In genomic region chr19:37668657-37669056, GRCm38 (mm10) we compare ENCODE assay signal across 36 mouse cellular contexts. TPM values are rescaled to one million over a fixed set of nuclear protein-coding genes. Genes with fewer than 3 reads are reported as not detected.
A peak's percentile ranks its signal among the peaks of the same experiment; 100 is the strongest.
DNase-seq lines count a peak whose midpoint lies in the region; ATAC-seq lines count a peak whose summit lies in the region.
"Had no signal": no experiment of that assay in that cellular context is flagged by ENCODE, and none has a peak within 500 bp of the region (broad histone marks: within the 10 kb centered on the region; RNA-seq: fewer than 3 reads in every experiment).

No protein-coding gene starts in this region.

- H3K4me1 ChIP-seq in erythroblast, embryonic 14.5 days (ENCODE audit: control insufficient read depth), result peaks cover 42% of the 10 kb centered on the region
- peaks cover 9% of the 10 kb centered on the region for H3K4me1 ChIP-seq in liver, embryonic 11.5 days (replicated peaks; ENCODE audit: control insufficient read depth, insufficient read depth, low read length)
- peaks cover 28% of the 10 kb centered on the region for H3K4me1 ChIP-seq in liver, embryonic 15.5 days (replicated peaks)
- H3K4me1 ChIP-seq: hindbrain, embryonic 15.5 days had no signal

- 0 out of 2 replicates have a peak overlapping the region, but pooled peaks have one; percentile 21 for H3K9ac ChIP-seq in liver, embryonic 11.5 days (ENCODE audit: low read depth, low read length)
- no peak overlapping the region for H3K9ac ChIP-seq in liver, embryonic 15.5 days
- H3K9ac ChIP-seq: embryonic facial prominence, embryonic 13.5 days; forebrain, postnatal 0 days; hindbrain, embryonic 12.5 days; hindbrain, embryonic 15.5 days had no signal

- no peaks in the 10 kb centered on the region for H3K9me3 ChIP-seq in erythroblast, embryonic 14.5 days (ENCODE audit: control insufficient read depth, low read length)
- H3K9me3 ChIP-seq in liver, embryonic 11.5 days (ENCODE audit: control insufficient read depth, low read length), result no peaks in the 10 kb centered on the region
- H3K9me3 ChIP-seq in liver, embryonic 15.5 days (replicated peaks), result no peaks in the 10 kb centered on the region
- H3K9me3 ChIP-seq: embryonic facial prominence, embryonic 10.5 days; embryonic facial prominence, embryonic 13.5 days; G1E; hindbrain, embryonic 12.5 days; hindbrain, embryonic 15.5 days had no signal

- peaks cover 39% of the 10 kb centered on the region for H3K36me3 ChIP-seq in erythroblast, embryonic 14.5 days (ENCODE audit: control insufficient read depth)
- no peaks in the 10 kb centered on the region for H3K36me3 ChIP-seq in liver, embryonic 11.5 days (ENCODE audit: control insufficient read depth, insufficient read depth, low read length)
- H3K36me3 ChIP-seq in liver, embryonic 15.5 days (replicated peaks), result peaks cover 8% of the 10 kb centered on the region; the same call in 1 of the 2 replicates
- H3K36me3 ChIP-seq: embryonic facial prominence, embryonic 10.5 days; embryonic facial prominence, embryonic 13.5 days; hindbrain, embryonic 12.5 days; hindbrain, embryonic 15.5 days had no signal

- no peak for DNase-seq in liver, embryonic 11.5 days (ENCODE audit: low spot score)
- no peak for DNase-seq in liver
- no peak for DNase-seq in B cell, adult 2 months
- no peak for DNase-seq in adrenal gland, postnatal 25 days
- no peak for DNase-seq in urinary bladder, postnatal 10 days (ENCODE audit: low spot score)
- DNase-seq: adrenal gland, adult 2 months; adrenal gland, postnatal 14 days; cerebellum, adult 11-12 months; cerebellum, adult 8-10 months; cerebellum, postnatal 10 days; cerebellum, postnatal 36 days; embryo, embryonic 11 days; forebrain, postnatal 0 days; gastrocnemius, adult 2 months; gastrocnemius, postnatal 14 days; heart, adult 11 months had no signal

- WGBS in liver, embryonic 11.5 days, result 89% methylated on average over 5 of the region's 5 CpGs
- WGBS in liver, embryonic 15.5 days (ENCODE audit: insufficient replicate concordance), result 81% methylated on average over 5 of the region's 5 CpGs

- no peak for ATAC-seq in erythroblast, adult 5-6 weeks (replicated peaks; ENCODE audit: low FRiP score, poor library complexity, severe bottlenecking)
- ATAC-seq in liver, embryonic 11.5 days (replicated peaks; ENCODE audit: low FRiP score), result no peak
- ATAC-seq in liver, embryonic 15.5 days (ENCODE audit: insufficient read depth), result no peak
- ATAC-seq: forebrain, embryonic 14.5 days; forebrain, postnatal 0 days had no signal

- H3K27ac ChIP-seq in liver, embryonic 11.5 days (ENCODE audit: low read depth, low read length), result peak overlapping the region; percentile 70
- H3K27ac ChIP-seq in liver, embryonic 15.5 days (replicated peaks), result peak overlapping the region; percentile 65
- H3K27ac ChIP-seq: embryonic facial prominence, embryonic 10.5 days; embryonic facial prominence, embryonic 13.5 days; gastrocnemius, adult 2 months; hindbrain, embryonic 12.5 days; hindbrain, embryonic 15.5 days had no signal

- peak overlapping the region; percentile 37 for H3K4me2 ChIP-seq in liver, embryonic 11.5 days
- peak overlapping the region; percentile 51 for H3K4me2 ChIP-seq in liver, embryonic 15.5 days
- H3K4me2 ChIP-seq: embryonic facial prominence, embryonic 13.5 days; heart, embryonic 11.5 days; hindbrain, embryonic 12.5 days; hindbrain, embryonic 15.5 days had no signal

- H3K4me3 ChIP-seq in erythroblast, embryonic 14.5 days (replicated peaks), result peak overlapping the region; percentile 32
- no peak overlapping the region for H3K4me3 ChIP-seq in liver, embryonic 11.5 days (ENCODE audit: low read depth, low read length)
- H3K4me3 ChIP-seq in liver, embryonic 15.5 days (replicated peaks), result no peak overlapping the region
- H3K4me3 ChIP-seq: embryonic facial prominence, embryonic 10.5 days; embryonic facial prominence, embryonic 13.5 days; gastrocnemius, adult 2 months; hindbrain, embryonic 12.5 days; hindbrain, embryonic 15.5 days had no signal

- H3K27me3 ChIP-seq in erythroblast, embryonic 14.5 days (ENCODE audit: control insufficient read depth), result no peaks in the 10 kb centered on the region
- no peaks in the 10 kb centered on the region for H3K27me3 ChIP-seq in liver, embryonic 11.5 days (replicated peaks; ENCODE audit: control insufficient read depth, insufficient read depth, low read length)
- no peaks in the 10 kb centered on the region for H3K27me3 ChIP-seq in liver, embryonic 15.5 days
- H3K27me3 ChIP-seq: CH12.LX; embryonic facial prominence, embryonic 13.5 days; hindbrain, embryonic 12.5 days; hindbrain, embryonic 15.5 days had no signal

RNA-seq across cellular contexts. Expression of gene Cyp26c1, which starts 16.7 kb away (rescaled TPM):
- not detected in 2 replicates for polyA plus RNA-seq in erythroblast, embryonic 14.5 days (2012)
- total RNA-seq in erythroblast, adult 5-6 weeks (2015; ENCODE audit: low replicate concordance), result not detected in 2 replicates
- not detected in 2 replicates for total RNA-seq in erythroblast, adult 5-6 weeks (2017; ENCODE audit: low replicate concordance)
- polyA plus RNA-seq in liver, embryonic 11.5 days (2014; fragmentation: Nextera tagmentation; extraction: Ambion mirVana), result 0.10 TPM in 2 replicates
- not detected in 2 replicates for polyA plus RNA-seq in liver, embryonic 15.5 days (2015; fragmentation: Nextera tagmentation; extraction: Ambion mirVana)
- not detected in 2 replicates for total RNA-seq in adrenal gland, postnatal 25 days (2021)
- total RNA-seq: adrenal gland, adult 2 months; adrenal gland, postnatal 14 days; CH12.LX; forebrain, postnatal 0 days; gastrocnemius, postnatal 14 days; heart, adult 8-10 months; heart, postnatal 25 days; hematopoietic stem cell, adult 5-6 weeks had no signal
- polyA plus RNA-seq: adrenal gland, adult 2 months; brain, embryonic 14.5 days; cortical plate, adult 2 months; forebrain, embryonic 11.5 days; forebrain, embryonic 14.5 days; forebrain, postnatal 0 days; frontal cortex, adult 2 months; heart, embryonic 11.5 days; heart, embryonic 14.5 days; heart, postnatal 0 days; hindbrain, embryonic 15.5 days had no signal

RNA-seq across cellular contexts. Expression of gene Cyp26a1, which starts 28.9 kb away (rescaled TPM):
- not detected in 2 replicates for polyA plus RNA-seq in erythroblast, embryonic 14.5 days (2012)
- not detected in 2 replicates for total RNA-seq in erythroblast, adult 5-6 weeks (2015; ENCODE audit: low replicate concordance)
- total RNA-seq in erythroblast, adult 5-6 weeks (2017; ENCODE audit: low replicate concordance), result not detected in 2 replicates
- polyA plus RNA-seq in liver, embryonic 11.5 days (2014; fragmentation: Nextera tagmentation; extraction: Ambion mirVana), result 0.58 and 0.63 TPM in 2 replicates
- polyA plus RNA-seq in liver, embryonic 15.5 days (2015; fragmentation: Nextera tagmentation; extraction: Ambion mirVana), result 0.16 and 0.20 TPM in 2 replicates
- not detected in 2 replicates for total RNA-seq in adrenal gland, postnatal 25 days (2021)
- total RNA-seq: adrenal gland, postnatal 14 days; forebrain, postnatal 0 days; hematopoietic stem cell, adult 5-6 weeks had no signal
- polyA plus RNA-seq: adrenal gland, adult 2 months; forebrain, embryonic 14.5 days had no signal
